Mouse (Mus musculus) erythroblast, embryonic 14.5 days (primary cell): ENCODE measurements around the gene Paqr8.

Source experiments
- GATA1 ChIP-seq: IDR thresholded peaks from 2 replicates; pipeline ENCODE4 v1.6.1; 2012; ENCODE audit warnings: low read length, inconsistent platforms, mixed read lengths
- TAL1 ChIP-seq: IDR thresholded peaks from 3 replicates; pipeline ENCODE4 v1.6.1; 2012; ENCODE audit warnings: low read length, inconsistent platforms, mixed read lengths

DNA sequence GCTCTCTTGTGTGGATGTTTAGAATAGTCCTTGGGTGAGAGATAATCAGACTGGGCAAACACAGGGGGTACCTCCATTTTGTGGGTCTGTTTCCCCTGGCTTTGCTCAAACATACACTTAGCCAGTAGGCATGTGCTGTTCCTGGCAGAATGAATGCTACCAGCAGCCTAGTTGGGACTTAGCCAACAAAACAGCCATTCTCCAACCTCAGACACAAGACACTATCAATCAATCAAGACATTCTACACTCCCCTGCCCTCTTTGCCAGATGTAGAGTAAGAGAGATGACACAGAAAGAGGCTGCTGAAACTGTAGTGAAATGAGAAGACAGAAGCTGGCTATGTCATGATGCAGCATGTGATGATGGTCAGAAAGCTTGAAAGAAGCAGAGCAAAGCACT lies 13.1 kb upstream of the Paqr8 start:
- no peak for TF ChIP-seq GATA1
- TF ChIP-seq TAL1, result no peak
